Mouse (Mus musculus) bone marrow, adult 2 months (tissue): ENCODE measurements at regions not wholly inside any gene's neighbourhood (a gene's known extent, or its start where the extent isn't known, plus 50 kb on each side); places are given as distances from the start of the nearest gene placed in this dataset.
"Not testable (repeated sequence)": the region's sequence is repeated elsewhere in the genome, so short reads cannot be mapped to it uniquely, and the experiment has no call there.

Experiments used
- H3K27ac ChIP-seq: fragments of 200-500 bp; 2 replicates; pipeline ENCODE4 v1.5.1; 2012; ENCODE audit warnings: low read depth, mild to moderate bottlenecking, control low read depth, inconsistent platforms, low read length; ENCODE audit not compliant: control insufficient read depth, poor library complexity, insufficient read depth
- H3K4me1 ChIP-seq: fragments of 200-500 bp; 2 replicates; pipeline ENCODE4 v1.6.1; 2011; ENCODE audit warnings: low read length; ENCODE audit not compliant: control insufficient read depth, insufficient read depth
- H3K4me3 ChIP-seq: fragments of 200-500 bp; replicated peaks from 2 replicates; pipeline ENCODE3; 2011; ENCODE audit warnings: mild to moderate bottlenecking, low read depth, low read length, control low read depth; ENCODE audit not compliant: control insufficient read depth
- CTCF ChIP-seq: fragments of 200-500 bp; IDR thresholded peaks from 2 replicates; pipeline ENCODE4 v1.5.1; 2011; ENCODE audit warnings: low read length, control low read depth; ENCODE audit not compliant: control insufficient read depth, insufficient read depth
- POLR2A ChIP-seq: fragments of 200-500 bp; IDR thresholded peaks from 2 replicates; pipeline ENCODE4 v1.6.1; 2011; ENCODE audit warnings: low read depth, mild to moderate bottlenecking, control low read depth, low read length, borderline replicate concordance; ENCODE audit not compliant: control insufficient read depth
- WGBS: fragments of 180-500 bp; shearing (Covaris S2); methylation state at CpG from one replicate; pipeline ENCODE4 v1.1.7; 2018; 5-methylcytosine and 5-hydroxymethylcytosine counted together

- 76% methylated on average over 7 of the region's 7 CpGs for WGBS
- no peak overlapping the region for H3K27ac ChIP-seq
- H3K4me3 ChIP-seq = no peak overlapping the region
- no peaks in the 10 kb centered on the region for H3K4me1 ChIP-seq
- TF ChIP-seq CTCF (no peak), POLR2A (no peak)
Measured at GRCm38 (mm10) chr8:114004436-114004835, 128.9 kb upstream of the Nudt7 start.

- 58% methylated on average over 5 of the region's 5 CpGs for WGBS
- TF ChIP-seq CTCF (no peak), POLR2A (no peak)
Measured at GRCm38 (mm10) chr8:114006587-114006986, 126.8 kb upstream of the Nudt7 start.

GRCm38 (mm10) chr8:114007103-114007502, 126.3 kb upstream of the Nudt7 start:
- WGBS = 84% methylated on average over 10 of the region's 10 CpGs
- no peak overlapping the region for H3K27ac ChIP-seq
- H3K4me1 ChIP-seq = no peaks in the 10 kb centered on the region
- TF ChIP-seq POLR2A (no peak), CTCF (no peak)
- H3K4me3 ChIP-seq = no peak overlapping the region

More at GRCm38 (mm10) chr8:114006587-114006986, 126.8 kb upstream of the Nudt7 start:
- Histone ChIP-seq H3K4me3 (no peak overlapping the region), H3K4me1 (no peaks in the 10 kb centered on the region), H3K27ac (no peak overlapping the region)

GRCm38 (mm10) chr8:114018364-114018763, 115.0 kb upstream of the Nudt7 start:
- Histone ChIP-seq H3K4me3 (no peak overlapping the region), H3K4me1 (no peaks in the 10 kb centered on the region), H3K27ac (no peak overlapping the region)
- no peak for TF ChIP-seq POLR2A
- no peak for TF ChIP-seq CTCF
- 27% methylated on average over 5 of the region's 5 CpGs for WGBS

GRCm38 (mm10) chr8:114030141-114030540, 103.2 kb upstream of the Nudt7 start:
- WGBS = 83% methylated on average over 9 of the region's 9 CpGs

GRCm38 (mm10) chr8:114052426-114052825, 80.9 kb upstream of the Nudt7 start:
- Histone ChIP-seq H3K4me3 (no peak overlapping the region), H3K27ac (no peak overlapping the region), H3K4me1 (no peaks in the 10 kb centered on the region)
- WGBS = 76% methylated on average over 8 of the region's 8 CpGs
- TF ChIP-seq CTCF = no peak
- no peak for TF ChIP-seq POLR2A

More at GRCm38 (mm10) chr8:114030141-114030540, 103.2 kb upstream of the Nudt7 start:
- H3K4me1 ChIP-seq, H3K4me3 ChIP-seq, H3K27ac ChIP-seq: not testable (repeated sequence)

- no peak for TF ChIP-seq CTCF
- TF ChIP-seq POLR2A = no peak
- Histone ChIP-seq H3K4me1 (no peaks in the 10 kb centered on the region), H3K27ac (no peak overlapping the region), H3K4me3 (no peak overlapping the region)
Measured at GRCm38 (mm10) chr8:114063566-114063965, 69.8 kb upstream of the Nudt7 start.

GRCm38 (mm10) chr8:114072330-114072729, 61.0 kb upstream of the Nudt7 start:
- Histone ChIP-seq H3K4me1 (no peaks in the 10 kb centered on the region), H3K4me3 (no peak overlapping the region), H3K27ac (no peak overlapping the region; the same call in 1 of the 2 replicates)
- 86% methylated on average over 8 of the region's 8 CpGs for WGBS
- TF ChIP-seq CTCF (no peak), POLR2A (no peak)

GRCm38 (mm10) chr8:114074122-114074521, 59.2 kb upstream of the Nudt7 start:
- TF ChIP-seq CTCF (peak; percentile 72), POLR2A (no peak)
- WGBS = 84% methylated on average over 2 of the region's 2 CpGs
- H3K4me1 ChIP-seq = no peaks in the 10 kb centered on the region
- no peak overlapping the region for H3K4me3 ChIP-seq
- H3K27ac ChIP-seq = no peak overlapping the region
